Mouse (Mus musculus) CD4-positive, CD25-positive, alpha-beta regulatory T cell, adult 2 months (primary cell): ENCODE measurements around the gene Pbp2.

ENCODE experiments used
- DNase-seq: peaks from one replicate; pipeline ENCODE4 v3.0.0-alpha.2; 2012; ENCODE audit warnings: low read depth, low spot score

Pbp2 gene

DNA sequence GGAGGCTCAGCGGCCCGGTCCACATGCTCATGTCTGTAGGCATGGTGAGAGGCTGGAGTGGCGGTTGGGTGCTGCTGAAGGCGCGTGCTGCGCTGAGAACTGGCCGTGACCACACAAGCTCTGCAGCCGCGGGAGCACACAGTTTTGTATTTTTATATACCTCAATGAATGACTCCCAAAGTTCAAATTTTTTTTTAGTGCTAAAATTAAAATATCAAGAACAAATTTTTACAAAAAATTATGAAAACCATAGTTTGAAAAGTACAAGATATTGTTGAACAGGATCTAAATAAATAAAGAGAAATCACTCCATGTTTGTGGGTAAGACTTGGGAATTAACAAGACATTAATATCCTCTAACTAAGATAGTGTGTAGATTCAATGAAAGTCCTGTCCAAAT, at the start of gene Pbp2:
Gene Pbp2, minus strand, starts transcription at position 101 of the 400 bp plus-strand sequence.
- no peak for DNase-seq

DNA sequence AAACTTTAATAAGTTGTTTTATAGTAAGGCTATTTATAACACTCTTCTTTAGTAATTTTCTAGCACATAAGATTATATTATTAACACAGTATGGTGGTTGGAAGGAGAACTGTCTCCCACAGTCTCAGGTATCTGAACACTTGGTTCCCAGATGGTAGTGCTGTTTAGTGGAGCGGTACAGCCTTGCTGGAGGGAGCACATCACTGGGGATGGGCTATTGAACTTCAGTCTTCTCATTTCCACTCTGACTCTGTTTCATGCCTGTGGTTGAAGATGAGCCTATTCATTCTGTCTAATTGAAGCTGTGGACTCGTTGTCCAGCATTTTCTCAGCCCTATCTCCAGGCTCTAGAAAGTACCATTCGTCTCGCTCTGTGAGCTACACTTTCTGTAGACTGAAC, 44.7 kb upstream of the Pbp2 start:
- DNase-seq, result no peak

DNA sequence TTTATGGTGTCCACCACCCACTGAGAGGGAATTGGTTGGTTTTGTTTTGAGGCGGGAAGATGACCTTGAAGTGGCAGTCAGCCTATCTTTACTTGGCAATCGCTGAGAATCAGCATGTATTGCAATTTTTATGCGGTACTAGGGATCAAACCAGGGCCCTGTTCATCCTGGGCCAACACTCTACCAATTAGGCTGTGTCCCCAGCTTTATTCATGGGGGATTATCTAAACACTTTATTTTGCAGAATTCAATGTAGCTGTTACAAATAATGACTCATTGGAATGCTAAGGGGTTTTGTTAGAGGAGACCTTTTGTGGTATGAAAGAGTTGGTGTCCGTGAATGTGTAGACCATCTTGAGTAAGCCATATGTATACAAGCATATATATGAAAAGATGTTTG, 42.3 kb upstream of the Pbp2 start:
- no peak for DNase-seq

DNA sequence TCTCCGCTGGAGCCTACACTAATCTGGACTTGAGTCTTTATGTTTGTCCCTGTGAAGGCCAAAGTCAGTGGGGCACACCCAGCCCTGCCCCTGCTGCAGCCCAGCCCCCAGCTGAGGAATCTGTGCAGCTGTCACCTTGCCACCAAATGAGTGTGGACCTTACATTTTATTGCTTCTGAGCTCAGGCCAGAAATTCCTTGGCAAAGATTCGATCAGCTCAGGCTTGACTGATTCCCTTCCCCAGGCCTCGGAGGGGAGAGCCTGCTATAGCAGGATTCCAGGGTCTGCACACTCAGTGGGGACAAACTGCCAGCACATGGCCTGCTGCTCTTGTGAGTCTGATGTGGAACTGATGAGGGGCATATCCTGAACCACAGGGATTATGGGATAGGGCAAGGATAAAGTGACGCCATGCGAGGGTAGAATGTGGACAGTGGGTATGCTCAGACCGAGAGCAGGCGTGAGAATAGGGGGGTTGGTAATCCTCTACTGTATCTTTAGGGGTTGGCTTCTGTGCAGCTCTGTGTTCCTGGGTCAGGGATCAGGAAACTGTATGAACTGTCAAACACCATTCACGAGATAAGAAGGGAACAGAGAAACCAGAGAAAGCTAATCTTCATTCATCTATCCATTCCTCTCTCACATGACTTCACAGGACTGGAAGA, 41.6 kb upstream of the Pbp2 start:
- no peak for DNase-seq

DNA sequence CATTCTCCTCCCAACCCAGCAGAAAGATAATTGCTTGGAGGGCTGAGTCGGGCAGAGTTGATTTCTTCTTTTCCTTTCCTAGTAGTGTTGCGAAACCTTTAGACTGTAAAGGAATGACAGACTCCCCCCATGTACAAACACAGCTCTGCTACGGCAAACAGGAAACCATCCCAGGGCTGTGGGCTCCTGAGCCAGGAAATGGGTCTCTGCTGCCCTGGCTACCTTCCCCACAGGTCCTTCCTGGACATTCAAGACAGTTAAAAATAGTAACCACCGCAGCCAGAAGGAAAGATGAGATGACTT, 30.8 kb upstream of the Pbp2 start:
- no peak for DNase-seq

DNA sequence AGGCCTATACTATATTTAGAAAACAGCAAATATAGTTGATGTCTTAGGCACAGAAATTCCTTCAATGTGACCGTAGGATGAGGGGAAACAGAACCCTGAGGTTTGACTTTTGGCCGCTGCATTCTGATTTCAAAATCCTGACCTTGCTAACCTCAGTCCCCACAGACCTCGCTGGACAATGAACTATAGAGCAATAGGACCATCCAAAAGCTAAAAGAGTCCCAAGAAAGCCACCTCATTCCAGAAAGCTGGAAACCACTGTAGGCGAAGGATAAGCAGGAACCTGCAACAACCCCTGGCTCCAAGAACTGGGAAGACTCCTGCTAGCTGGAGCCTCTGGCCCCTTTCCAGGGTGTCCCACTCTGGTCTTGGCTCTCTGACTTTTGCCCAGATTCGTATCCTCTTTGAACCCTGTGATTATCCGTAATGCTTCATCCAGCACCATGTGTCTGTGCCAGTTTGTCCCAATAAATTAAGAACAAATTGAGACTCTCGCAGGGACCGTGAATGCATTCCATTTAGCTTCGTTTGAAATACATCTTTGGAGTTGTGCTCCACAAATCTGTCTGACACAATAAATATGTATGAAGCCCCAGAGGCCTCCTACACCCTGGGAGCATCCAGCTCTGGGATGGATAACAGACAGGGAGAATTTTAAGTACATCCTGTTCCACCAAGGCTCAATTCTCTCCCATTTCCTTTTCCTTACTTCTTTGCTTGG, 30.3 kb upstream of the Pbp2 start:
- DNase-seq, result no peak

DNA sequence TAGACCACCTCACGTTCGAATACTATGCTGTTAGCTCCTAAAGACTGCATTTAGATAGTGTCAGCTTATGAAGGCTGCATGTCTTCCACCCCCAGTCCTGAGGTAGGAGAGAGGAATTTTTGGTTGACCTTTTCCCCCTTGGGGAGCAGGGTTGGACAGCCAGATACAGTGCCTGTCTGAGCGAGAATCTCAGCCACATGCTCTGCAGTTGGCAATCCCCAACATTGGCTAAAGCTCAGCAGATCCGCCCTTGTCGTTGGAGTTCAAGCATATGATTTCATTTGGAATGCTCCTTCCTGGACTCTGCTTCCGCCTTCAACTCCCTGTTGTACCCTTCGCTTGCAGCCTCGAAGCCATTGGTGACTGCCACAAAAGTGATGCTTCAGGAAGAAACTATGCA, 26.2 kb upstream of the Pbp2 start:
- DNase-seq, result no peak

DNA sequence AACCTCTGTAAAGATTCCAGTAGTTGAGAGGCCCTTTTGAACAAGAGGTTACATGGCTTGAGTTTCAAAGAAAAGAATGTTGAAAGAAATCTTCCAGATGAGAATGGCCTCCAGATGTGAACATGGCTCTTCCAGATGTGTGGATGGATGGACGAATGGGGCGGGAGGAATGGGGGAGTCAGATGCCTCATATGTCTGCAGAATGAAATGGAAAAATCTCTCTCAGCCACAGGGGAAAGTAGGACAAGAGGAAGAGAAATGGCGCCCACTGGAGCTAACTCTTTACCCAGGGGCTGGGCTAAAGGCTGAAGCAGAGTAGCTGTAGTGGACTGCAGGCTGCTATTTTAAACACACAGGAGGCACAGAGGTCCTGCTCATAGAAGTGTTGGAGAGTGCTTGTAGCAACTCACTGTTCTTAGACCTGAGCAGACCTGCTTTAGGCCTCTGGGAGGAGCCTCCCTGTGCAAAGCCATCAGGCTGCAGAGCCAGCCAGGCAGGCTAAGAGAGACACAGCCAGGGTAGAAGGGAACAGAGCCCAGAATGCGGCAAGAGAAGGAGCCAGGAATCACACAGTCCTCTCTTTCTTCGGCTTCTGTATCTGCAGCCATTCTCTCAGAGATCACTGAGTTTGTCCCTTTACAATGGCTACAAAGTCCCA, 23.9 kb upstream of the Pbp2 start:
- no peak for DNase-seq

DNA sequence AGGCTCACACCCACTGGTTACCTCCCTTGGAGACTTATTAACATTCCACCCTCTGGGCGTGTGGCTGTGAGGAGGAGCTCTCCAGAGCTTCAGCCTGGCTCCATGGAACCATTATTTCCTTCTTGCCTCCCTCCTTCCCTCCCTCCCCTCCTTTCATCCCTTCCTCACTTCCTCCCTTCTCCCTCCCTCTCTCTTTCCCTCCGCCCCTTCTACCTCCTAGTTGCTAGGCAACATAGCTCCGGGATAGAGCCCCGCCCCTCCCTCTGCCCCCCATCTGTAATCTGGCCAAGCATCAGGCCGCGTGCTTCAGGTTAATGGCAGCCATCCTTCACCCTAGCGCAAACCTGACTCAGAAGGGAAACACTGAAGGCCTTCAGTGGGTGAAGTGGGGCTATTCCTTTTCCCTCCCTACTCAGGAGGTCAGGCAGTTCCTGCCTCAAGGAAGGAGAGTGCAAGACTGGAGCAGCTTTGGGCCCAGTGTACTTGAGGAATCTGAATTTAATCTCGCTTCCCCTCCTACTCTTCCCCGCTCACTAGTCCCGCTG, 22.6 kb upstream of the Pbp2 start:
- DNase-seq, result no peak

DNA sequence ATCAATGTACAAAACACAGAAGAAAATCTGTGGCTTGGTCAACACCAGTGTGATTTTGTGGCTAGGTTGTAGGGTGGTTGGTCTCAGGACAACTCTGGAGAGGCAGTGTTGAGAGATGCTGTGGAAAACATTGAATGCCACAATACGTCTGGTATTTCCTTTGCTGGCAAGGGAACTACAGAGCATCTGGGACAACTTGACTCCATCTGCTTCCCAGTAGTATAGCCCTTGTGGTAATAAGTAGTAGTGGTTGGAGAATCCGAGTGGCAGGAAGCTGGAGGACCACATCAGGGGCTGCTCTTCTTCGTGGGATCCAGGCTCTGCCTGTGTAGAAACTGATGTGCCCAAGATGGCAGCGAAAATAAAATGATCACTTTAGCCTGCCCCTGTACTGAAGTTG, 21.7 kb upstream of the Pbp2 start:
- DNase-seq, result no peak

DNA sequence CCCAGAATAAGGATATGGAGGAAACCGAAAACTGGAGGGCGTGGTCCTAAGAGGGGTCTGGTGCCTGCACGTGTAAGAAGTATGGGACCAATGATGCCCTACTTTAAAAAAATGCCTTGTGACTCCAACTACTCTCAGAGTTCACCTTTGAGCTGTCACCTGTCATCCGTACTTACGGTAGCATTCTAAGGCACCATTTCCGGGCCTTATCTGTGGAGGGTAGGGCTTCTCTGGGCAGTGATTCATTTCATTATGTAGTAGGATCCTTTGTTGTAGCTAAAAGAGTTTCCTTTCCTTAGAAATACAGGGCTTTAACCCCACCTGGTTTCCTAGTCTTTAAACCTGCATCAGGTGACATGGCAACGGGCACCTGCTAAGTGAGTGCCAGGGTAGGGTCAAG, 16.6 kb upstream of the Pbp2 start:
- no peak for DNase-seq

DNA sequence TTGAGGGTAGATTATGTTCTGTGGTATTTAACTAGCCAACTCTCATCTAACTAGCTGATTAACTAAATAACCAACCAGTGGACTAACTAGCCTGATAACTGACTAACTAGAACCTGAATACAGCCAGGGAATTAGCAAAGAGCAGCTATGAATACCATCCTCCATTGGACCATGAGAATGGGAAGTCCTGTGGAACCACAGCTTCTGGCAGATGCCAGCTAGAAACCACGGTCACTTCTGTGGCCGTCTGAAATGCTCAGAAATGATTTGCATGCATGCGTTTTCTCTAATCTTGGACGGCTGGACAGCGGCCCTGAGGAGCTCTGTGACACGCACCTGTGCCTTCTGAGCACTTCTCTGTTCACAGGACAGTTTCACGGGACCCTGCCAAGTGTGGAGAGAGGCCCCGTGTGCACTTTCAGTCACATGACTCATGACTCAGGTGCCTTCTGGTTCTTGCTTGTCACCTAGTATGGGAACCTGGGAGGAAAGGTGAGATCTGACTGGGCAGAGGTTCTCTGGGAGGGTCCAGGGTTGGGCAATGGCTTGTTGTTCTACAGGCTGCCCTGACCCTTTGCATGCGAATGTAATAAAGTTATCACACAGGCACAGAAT, 14.6 kb upstream of the Pbp2 start:
- DNase-seq, result peak; percentile 7

DNA sequence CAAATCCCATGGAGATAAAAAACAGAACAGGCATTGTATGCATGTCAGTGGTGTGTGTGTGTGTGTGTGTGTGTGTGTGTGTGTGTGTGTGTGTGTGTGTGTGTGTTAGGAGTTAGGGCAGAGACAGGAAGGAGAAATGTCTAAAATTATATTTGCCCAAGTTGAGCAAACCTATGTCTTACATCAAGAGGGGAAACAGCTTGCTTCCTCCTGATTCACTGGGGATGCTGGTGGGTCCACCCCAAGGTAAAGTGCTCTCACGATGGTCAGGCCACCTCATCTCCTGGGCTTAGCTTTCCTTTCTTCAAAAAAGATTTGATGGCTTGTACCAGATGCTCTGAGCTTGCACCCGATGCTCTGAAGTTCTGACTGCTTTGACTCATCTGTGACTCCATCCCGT, 13.9 kb upstream of the Pbp2 start:
- peak; percentile 10 for DNase-seq

DNA sequence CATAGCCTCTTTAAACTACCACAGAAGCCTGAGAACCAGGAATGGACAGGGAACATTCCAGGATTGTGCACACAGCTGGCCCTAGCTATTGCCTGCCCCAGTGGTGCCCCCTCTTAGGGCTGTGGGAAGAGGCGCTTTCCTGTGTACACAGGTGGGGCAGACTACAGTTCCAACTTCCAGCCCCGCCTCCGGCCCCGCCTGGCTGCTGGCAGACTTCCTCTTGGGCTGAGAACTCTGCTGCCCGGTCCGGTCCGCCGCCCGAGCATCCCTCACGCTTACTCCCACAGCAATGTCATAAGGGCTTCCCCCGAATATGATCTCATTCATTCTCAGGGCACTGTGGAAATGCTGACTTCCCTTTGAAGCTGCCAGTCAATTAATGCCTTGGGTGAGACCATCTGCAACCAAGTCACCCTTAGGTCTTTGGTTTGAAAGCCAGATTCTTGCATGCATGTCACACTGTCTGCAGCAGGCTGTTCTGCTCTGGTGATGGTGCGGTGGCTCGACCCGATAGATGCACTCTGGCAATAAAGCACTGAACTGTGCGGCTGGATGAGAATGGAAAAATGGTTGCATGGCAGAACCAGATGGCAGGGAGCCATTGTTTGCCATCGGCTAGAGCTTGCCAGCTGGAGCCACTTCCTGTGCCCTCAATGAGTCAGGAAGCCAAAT, 13.2 kb upstream of the Pbp2 start:
- DNase-seq, result peak; percentile 49

DNA sequence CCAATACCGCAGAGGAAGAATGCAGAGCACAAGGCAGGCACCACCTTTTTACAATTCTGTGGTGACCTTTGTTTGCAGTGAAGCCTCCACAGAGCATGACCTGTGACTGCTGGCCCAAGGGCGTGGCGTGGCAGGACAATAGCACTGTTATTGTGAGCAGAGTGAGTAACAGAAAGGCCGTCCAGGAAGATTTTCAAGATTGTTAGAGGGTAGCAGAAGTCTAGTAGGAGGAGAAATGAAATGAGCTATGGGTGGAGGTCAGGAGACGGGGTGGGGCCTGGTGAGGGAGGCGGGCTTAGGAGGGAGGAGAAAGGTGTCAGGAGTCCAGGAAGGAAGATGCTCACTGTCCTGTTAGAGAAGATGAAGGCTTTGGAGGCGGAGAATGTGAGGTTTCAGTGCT, 12.5 kb upstream of the Pbp2 start:
- DNase-seq, result no peak

DNA sequence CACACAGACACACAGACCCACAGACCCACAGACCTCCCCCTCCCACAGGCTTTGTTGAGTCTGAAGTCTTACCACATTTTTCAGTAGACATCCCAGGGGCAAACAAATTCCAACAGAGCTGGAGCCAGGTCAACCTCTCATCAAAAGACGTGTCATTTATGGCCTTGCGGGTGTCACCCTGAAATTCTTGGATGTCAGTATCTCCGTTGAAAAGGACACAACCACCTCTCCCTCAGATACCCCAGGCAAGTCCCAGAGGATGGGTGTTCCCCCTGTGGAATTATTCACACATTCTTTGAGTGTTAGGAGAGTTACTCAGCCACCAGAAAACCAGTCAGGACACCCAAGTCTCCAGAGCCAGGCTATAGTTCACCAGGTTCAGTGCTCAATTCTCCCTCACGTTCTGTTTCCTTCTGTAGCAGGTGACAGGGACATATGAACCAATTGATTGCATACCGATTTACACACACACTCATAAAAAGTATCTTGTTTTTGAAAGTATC, 9.3 kb upstream of the Pbp2 start:
- no peak for DNase-seq

DNA sequence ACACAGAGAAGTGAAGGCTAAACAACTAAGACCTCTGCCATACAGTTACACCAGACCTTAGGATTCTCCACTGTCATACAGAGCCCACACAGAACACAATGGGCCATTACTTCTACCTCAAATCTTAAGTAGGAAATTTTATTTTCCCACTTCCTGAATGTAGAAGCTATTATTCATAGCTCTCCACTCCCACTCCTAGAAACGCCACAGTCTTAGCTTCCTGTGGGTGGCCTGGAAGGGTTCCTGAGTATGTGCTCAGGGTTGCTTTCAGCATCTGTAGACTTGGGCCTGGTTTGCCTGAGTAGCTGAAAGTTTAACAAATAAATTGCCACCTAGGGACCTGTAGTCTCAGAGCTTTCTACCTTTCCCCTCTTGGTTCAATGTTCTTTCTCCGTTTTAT, 5.9 kb upstream of the Pbp2 start:
- no peak for DNase-seq

DNA sequence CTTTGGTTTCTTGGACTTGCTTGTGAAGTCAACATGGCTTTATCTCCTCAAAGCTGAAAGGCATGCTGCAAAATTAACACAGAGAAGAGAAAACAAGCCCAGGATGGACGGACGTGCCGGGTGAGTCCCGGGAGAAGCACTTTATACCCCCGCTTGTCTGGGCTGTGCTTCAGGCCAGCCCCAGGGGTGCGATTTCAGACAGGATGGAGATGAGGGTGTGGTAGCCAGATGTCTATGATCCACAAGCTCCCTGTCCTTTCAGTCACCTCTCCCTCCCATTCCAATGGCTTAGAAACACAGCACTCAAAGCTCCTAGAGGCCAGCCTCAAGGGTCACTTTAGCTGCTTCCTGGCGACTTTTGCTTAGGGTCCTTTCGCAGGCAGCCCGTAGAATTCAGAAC, 3.8 kb upstream of the Pbp2 start:
- no peak for DNase-seq

DNA sequence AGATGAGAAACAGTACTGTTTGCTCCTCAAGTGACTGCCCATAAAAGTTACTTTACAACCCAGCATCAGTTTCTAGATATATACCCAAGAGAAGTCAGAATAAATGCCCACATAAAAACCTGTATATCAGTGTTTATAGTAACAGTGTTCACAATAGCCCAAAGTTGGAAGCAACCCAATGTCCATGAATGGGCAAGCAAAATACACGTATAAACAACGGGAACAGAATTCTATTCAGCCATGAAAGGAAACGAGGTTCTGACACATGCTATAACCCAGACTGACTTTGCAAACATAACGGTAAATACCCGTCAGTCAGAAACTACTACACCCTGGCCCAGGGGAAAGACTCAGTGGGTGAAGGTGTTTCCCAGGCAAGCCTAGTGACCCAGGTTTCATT, 1.8 kb upstream of the Pbp2 start:
- no peak for DNase-seq

DNA sequence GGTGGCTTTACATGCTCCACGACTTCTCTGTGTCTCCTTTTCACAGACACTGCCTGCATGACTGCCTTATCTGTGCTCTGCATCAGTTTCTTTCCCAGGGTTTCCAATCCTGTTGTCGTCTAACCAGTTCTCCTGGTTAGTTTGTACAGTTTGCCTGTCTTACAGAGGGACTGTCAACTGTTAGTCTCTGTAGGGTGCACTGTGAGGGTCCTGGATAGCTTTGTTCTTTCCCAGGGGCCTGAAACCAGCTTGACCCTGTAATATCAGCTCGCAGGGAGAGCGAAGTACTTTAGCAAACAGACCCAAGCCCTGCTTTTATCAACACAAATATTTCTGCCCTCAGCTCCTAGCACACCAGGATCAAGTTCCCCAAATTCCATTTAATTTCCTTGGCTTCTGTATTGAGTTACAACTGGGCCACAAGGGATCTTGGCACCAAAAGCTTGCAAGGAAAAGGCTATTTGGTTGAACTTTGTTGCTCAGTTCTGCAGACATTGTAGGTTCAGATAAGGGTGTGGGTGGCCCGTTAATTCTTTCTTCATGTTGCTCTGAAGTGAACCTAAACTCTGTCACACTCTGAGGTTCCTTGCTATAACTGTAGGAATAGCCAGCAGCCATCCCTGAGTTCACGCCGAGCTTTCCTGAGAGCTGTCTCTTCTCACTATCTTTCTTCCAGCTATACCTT, 5.5 kb downstream of the Pbp2 start:
- no peak for DNase-seq

DNA sequence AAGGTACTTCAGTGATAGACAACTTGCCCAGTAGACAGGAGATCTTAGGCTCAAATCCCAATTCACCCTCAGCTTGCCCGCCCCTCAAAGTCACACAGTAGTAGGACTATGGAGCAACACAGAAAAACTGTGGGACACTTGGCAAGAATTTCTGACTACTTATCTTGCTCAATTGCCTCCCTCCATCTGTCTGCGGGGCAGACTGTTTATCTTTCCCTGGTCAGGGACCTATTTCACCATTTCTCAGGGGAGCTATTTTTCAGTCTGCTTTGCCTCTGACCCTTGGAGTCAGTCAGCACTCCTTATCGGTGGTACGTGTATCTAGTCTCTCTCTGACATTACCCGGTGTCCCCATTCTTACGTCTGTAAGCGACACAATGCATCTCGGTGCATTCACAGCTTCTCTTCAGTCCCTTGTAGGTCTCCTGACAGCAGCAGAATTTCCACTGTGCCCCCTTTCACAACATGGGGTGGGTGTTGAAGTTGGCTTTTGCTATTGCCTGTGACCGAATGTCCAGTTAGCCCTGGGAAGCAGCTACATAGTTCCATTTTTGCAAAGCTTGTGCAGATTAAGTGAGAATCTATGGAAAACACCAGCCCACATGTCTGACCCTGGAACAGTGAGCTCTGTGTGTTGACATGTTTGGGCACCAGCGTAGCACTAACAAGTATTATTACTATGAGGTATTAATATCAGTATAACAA, 7.6 kb downstream of the Pbp2 start:
- no peak for DNase-seq
